Mouse (Mus musculus): ENCODE results near the gene Asxl1.

Gene Asxl1

DNA sequence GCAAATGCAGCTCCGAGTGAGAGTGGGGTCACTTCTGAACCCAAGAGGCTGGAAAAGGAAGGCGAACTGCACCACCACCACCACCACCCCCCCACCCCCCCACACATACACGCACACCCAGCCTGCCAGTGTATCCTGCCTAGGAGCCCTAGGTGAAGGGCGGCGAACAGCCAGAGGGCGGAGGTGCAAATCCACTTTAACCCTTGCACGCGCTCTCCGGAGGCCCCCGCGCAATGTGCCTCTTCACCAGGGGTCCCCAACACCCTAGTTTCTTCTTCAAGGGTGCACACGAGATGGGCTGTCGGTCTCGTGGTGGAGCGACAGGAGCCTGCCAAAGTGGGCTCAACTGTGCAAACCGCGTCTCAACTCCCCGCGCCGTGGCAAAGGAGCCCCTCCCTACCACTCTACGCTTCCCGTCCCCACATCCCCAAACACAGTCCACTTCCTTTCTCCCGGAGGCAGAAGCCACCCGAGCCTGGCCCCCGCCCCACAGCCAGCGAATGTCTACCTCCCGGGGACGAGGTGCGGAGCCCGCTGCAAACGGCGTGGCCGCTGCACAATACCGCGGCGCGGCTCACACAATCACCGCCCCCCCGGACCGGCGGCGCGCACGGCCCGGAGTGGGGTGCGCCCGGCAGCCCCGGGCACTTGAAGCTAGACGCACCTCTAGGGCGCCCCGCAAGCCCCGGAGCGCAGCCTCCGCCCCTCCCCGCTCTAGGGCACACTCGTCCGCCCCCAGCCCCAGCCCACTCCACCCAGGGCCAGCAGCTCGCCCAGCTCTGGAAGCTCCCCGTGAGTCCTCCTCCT, 98.0 kb downstream of the Asxl1 start:
- DNase-seq (ENCODE audit: low spot score), result no peak

DNA sequence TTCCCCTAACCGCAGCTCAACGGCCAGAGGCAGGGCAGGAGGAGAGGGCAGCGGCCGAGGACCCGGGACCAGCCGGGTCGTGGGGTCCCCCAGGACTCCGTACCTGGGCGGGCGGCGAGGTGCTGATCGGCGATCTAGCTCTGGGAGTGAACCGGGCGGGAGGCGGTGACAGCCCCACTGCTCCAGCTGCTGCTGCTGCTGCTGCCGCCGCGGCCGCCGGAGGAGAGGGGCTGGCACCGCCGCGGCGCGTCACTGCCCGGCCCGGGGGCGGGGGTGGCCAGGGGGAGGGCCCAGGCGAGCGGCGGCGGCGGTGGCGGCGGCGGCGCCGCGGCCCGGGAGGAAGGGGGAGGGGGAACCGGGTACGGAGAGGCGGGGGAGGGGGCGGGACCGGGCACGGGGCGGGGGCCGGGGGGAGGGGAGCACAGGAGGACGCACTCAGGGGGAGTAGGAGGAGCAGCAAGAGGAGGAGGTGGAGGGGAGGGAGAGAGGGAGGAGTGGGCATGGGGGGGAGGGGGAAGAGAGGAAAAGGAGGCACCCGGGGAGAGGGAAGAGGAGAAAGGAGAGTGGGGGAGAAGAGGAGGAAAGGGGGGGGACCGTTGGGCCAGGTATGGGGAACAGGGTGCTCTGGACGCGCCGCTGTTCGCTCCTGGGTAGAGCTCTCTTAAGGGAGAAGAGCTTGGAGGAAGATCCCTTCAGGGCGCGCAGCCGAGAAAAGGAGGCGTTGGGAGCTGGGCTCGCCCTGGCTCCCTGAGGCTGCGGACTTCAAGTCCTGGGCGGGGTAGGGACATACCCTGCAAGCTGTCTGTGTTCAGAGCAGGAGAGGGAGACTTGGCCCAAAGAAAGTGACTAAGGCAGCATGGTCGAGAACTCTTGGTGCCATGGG, 98.9 kb downstream of the Asxl1 start:
- DNase-seq (ENCODE audit: low spot score), result peak; percentile 43

DNA sequence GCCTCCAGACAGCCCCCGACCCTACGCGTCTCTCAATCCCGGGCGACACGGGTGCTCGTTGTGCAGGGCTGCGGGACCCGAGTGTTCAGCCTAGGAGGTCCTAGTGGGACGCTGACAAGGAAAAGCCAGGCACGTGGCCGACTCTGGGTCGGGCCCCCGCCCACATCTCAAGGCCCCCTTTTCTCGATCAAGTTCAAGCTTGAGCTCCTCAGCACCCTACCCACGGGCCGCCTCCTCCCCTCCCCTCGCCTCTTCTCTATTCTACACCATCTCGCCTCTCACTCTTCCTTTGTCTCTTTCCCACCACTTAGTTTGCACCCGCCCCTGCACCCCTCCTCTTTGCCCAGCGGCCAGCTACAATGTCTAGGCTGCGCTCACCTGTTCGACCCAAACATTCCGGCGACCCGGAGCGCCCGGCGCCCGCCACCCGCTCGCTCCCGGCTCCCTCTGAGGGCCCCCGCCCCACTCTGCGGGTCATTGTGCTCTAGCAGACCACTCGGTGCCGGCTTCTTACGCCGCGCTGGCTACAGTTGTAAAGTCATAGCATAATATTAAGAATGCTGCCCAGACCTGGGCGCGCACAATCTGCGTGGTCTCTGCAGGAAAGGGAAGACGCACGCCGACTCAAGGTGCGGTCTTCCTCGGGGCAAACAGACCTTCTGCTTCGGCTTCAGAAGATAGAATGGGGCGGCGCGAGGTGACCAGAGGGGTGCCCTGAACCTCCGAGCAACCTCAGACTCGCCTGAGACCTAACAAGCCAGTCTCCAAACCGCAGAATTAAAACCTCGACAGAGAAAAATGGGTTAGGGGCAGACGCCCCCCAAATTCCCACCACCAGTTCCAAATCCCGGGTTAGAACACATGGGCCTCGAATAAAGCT, 99.7 kb downstream of the Asxl1 start:
- DNase-seq (ENCODE audit: low spot score), result no peak

DNA sequence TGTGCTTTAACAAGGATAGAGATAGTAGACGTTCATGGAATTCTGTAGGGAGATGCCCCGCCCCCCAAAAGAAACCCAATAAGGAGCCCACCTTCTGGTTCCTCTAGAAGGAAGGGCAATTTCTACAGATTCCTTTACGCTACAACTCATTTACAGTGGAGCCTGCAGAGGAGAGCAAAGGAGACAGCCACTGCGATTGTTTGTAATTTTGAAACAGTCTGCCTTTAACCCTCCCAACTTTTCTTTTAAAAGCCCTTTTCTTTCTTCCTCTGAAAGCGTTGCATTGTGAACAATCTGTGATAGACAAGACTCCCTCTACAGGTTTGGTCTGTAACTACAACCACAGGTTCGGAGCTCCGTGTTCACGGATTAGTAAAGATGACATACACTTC, 100.4 kb downstream of the Asxl1 start:
- peak; percentile 80 for DNase-seq (ENCODE audit: low spot score)

DNA sequence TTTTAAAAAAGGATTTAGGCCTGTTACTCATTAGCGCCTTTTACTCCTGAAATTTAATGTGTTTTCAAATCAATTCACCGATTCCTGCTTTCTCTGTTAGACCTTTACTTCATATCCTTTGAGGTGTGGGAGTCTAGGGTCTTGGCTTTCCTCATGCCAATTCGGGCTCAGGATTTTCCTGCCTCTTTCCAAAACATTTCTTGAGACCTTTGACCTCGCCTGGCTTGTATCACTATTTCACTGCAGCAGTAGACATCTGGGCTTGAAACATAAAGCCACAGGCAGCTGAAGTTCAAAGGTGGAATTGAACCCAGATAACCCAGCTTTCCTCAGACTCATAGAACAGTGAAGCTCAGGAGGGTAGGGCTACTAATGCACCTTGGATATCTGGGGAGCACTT, 100.8 kb downstream of the Asxl1 start:
- no peak for DNase-seq (ENCODE audit: low spot score)

DNA sequence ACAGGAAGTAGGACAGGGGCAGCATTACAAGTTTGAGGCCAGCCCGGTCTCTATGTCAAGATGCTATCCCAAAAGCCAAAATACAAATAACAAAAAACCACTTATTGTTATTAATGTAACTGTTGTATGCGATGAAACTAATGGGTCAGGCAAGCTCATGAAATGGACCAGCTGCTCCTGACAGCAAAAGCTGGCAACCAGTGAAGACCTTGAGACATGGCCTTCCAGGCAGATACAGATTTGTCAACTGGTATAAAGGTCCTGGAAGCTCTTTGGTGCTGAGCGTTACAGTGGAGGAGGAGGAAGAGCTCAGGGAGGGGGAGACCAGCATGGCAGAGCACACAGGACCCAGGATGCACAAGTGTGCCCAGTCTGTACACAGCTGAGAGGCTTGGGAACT, 102.1 kb downstream of the Asxl1 start:
- peak; percentile 53 for DNase-seq (ENCODE audit: low spot score)

DNA sequence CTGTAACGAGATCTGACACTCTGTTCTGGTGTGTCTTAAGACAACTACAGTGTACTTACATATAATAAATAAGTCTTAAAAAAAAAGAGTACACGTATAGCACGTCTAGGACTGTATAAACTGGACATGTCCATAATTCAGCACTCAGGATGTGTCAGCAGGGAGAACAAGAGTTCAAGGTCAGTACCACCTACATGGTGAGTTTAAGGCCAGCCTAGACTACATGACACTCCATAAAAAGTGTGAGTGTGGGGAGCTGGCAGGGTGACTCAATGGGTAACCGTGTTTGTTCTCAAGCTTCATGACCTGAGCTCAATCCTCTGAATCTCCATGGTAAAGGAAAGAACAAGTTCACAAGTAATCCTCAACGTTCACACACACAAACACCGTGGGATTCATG, 102.9 kb downstream of the Asxl1 start:
- DNase-seq (ENCODE audit: low spot score), result no peak
